Mouse (Mus musculus) C2C12 (cell line): ENCODE data around the gene Sorcs2. TPM values are rescaled to one million over a fixed set of nuclear protein-coding genes. Genes with fewer than 3 reads are reported as not detected.
A peak's percentile ranks its signal among the peaks of the same experiment; 100 is the strongest.

Source experiments
- H3K27me3 ChIP-seq: one replicate; pipeline ENCODE4 v1.6.1; 2011; ENCODE audit not compliant: control insufficient read depth, insufficient read depth, insufficient read length
- H3K36me3 ChIP-seq: one replicate; pipeline ENCODE4 v1.6.1; 2011; ENCODE audit not compliant: control insufficient read depth, insufficient read depth
- H3K4me3 ChIP-seq: one replicate; pipeline ENCODE4 v1.5.1; 2011; ENCODE audit warnings: mild to moderate bottlenecking, control low read depth; ENCODE audit not compliant: poor library complexity, insufficient read depth, severe bottlenecking
- H3K79me2 ChIP-seq: one replicate; pipeline ENCODE4 v1.6.1; 2011; ENCODE audit not compliant: control insufficient read depth, insufficient read depth
- H3K79me3 ChIP-seq: one replicate; pipeline ENCODE4 v1.6.1; 2011; ENCODE audit warnings: low read depth, control low read depth
- H3ac ChIP-seq: one replicate; pipeline ENCODE3; 2011; ENCODE audit warnings: low read depth; ENCODE audit not compliant: control insufficient read depth, insufficient read length
- CEBPB ChIP-seq: IDR thresholded peaks from one replicate; pipeline ENCODE4 v1.6.1; 2011; ENCODE audit warnings: low read depth, mild to moderate bottlenecking, control low read depth, moderate library complexity
- CTCF ChIP-seq: IDR thresholded peaks from one replicate; pipeline ENCODE4 v1.5.1; 2011; ENCODE audit not compliant: control insufficient read depth, insufficient read depth, insufficient read length
- FOSL1 ChIP-seq: IDR thresholded peaks from one replicate; pipeline ENCODE4 v1.8.0; 2011; ENCODE audit warnings: mild to moderate bottlenecking, low read length; ENCODE audit not compliant: poor library complexity, insufficient read depth, severe bottlenecking
- MAX ChIP-seq: IDR thresholded peaks from one replicate; pipeline ENCODE4 v1.6.1; 2011; ENCODE audit warnings: mild to moderate bottlenecking, control low read depth
- MYOD1 ChIP-seq: IDR thresholded peaks from one replicate; pipeline ENCODE4 v1.6.1; 2011; ENCODE audit warnings: low read depth; ENCODE audit not compliant: control insufficient read depth, insufficient read length
- MYOG ChIP-seq: IDR thresholded peaks from one replicate; pipeline ENCODE4 v1.6.1; 2011; ENCODE audit not compliant: control insufficient read depth, insufficient read length; ENCODE audit errors: extremely low read depth
- USF1 ChIP-seq: IDR thresholded peaks from one replicate; pipeline ENCODE4 v1.6.1; 2011; ENCODE audit warnings: low read depth, mild to moderate bottlenecking, control low read depth, moderate library complexity
- microRNA-seq: library from miRNA; unstranded; fragments of <30 nt; microRNA quantifications from one replicate; pipeline ENCODE4, GENCODE M21; 2019; ENCODE audit warnings: borderline microRNAs expressed
- polyA plus RNA-seq: library from polyadenylated mRNA; unstranded; fragments of >200 nt; fragmentation: generic; extraction: Trizol; gene quantifications from one replicate; pipeline ENCODE4 v1.2.1, GENCODE M21; 2012; ENCODE audit warnings: missing spikeins

Sorcs2 gene
- polyA plus RNA-seq, 1 experiment: 67.7 TPM

GRCm38 (mm10) chr5:35971841-35972578 lies 425.9 kb downstream of the Sorcs2 start:
- no peak overlapping the region for H3ac ChIP-seq
- H3K4me3 ChIP-seq: no peak overlapping the region
- no peaks in the 10 kb centered on the region for H3K27me3 ChIP-seq
- H3K79me3 ChIP-seq: no peaks in the 10 kb centered on the region
- TF ChIP-seq CTCF (peak; percentile 68), FOSL1 (no peak)
- peaks cover 46% of the 10 kb centered on the region for H3K36me3 ChIP-seq
- no peaks in the 10 kb centered on the region for H3K79me2 ChIP-seq

- Histone ChIP-seq H3ac (no peak overlapping the region), H3K27me3 (no peaks in the 10 kb centered on the region), H3K4me3 (no peak overlapping the region), H3K79me2 (no peaks in the 10 kb centered on the region), H3K79me3 (no peaks in the 10 kb centered on the region), H3K36me3 (peaks cover 45% of the 10 kb centered on the region)
- no peak for TF ChIP-seq CTCF
- no peak for TF ChIP-seq FOSL1
Observed at GRCm38 (mm10) chr5:35970380-35971105, 427.4 kb downstream of the Sorcs2 start.

GRCm38 (mm10) chr5:35969857-35970256 lies 428.1 kb downstream of the Sorcs2 start:
- H3K36me3 ChIP-seq: peaks cover 49% of the 10 kb centered on the region
- TF ChIP-seq MYOD1 (no peak), MAX (no peak), CTCF (no peak), FOSL1 (no peak), USF1 (no peak), MYOG (no peak), CEBPB (no peak)
- H3K79me2 ChIP-seq: no peaks in the 10 kb centered on the region

More at GRCm38 (mm10) chr5:35969857-35970256, 428.1 kb downstream of the Sorcs2 start:
- no peak overlapping the region for H3ac ChIP-seq
- H3K4me3 ChIP-seq: no peak overlapping the region
- H3K27me3 ChIP-seq: no peaks in the 10 kb centered on the region
- no peaks in the 10 kb centered on the region for H3K79me3 ChIP-seq

Small RNAs within 50 kb of the gene (microRNA-seq; reads per million reads assigned to microRNA genes)
- 65.4 reads per million, percentile 71 among the genes with 10 or more reads in this experiment for gene Mir7689

Other genes starting within 250 kb of the Sorcs2 start
- gene Psapl1, start 194.1 kb downstream of the Sorcs2 start, polyA plus RNA-seq: 0.12 TPM
- gene Grpel1, start 66.9 kb upstream of the Sorcs2 start, polyA plus RNA-seq: 47.3 TPM
- gene Tada2b, start 86.1 kb upstream of the Sorcs2 start, polyA plus RNA-seq: 10.2 TPM
- 0.42 TPM for gene Ccdc96, start 86.4 kb upstream of the Sorcs2 start, polyA plus RNA-seq
- 10.7 TPM for gene Tbc1d14, start 195.1 kb upstream of the Sorcs2 start, polyA plus RNA-seq